Mouse (Mus musculus) CD4-positive, CD25-positive, alpha-beta regulatory T cell (primary cell): ENCODE measurements around the gene Gm15446. TPM values are rescaled to one million over a fixed set of nuclear protein-coding genes. Genes with fewer than 3 reads are reported as not detected.

ENCODE experiments used
- polyA plus RNA-seq: library from polyadenylated mRNA; unstranded; fragments of 100-300 nt; shearing (Covaris generic); gene quantifications from one replicate; pipeline ENCODE4 v1.2.1, GENCODE M21; 2017

The Gm15446 gene
- polyA plus RNA-seq = 16.0 TPM

DNA sequence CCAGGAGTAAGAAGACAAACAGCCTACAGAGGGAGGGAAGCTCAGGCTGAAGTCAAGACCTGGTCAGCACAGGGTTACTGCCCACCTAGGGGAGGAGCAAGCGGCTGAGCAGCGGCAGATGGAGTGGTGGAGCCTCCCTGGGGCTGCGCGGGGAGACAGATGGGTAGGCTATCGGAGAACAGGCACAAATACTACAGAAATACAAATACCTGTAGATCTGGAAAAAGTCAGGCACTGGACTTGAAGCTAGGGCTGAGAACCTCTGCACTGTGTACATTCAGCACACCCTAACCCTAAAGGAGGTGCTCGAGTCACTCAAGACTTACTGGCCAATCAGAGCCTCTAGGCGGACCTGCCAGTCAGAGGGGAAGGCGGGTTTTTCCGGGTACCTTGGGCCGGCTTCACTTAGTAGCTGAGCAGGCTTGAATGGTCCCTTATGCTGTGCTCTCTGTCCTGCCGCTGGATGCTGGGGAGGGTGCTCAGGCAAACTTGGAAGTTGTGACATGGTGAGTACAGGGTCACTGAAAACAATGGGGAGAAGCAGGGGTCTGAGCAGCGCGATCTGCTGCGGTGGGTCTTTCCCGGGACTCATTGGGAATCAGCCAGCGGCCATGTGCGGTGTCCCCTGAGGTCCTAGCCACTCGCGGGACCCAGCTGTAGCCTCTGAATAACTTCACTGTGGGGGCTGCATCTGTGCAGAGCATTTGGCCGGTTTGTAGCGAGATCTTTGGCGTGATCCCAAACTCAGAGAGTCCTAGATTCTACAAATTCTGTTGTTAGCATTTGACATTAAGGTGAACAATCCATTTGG, at the start of gene Gm15446:
Gene Gm15446, plus strand, starts transcription at position 140 of the 811 bp plus-strand sequence.

Other genes with a start within 250 kb of the Gm15446 start
- gene 5430403G16Rik, start 232.4 kb upstream of the Gm15446 start, polyA plus RNA-seq = 6.8 TPM
- gene 4930522L14Rik, start 171.5 kb upstream of the Gm15446 start, polyA plus RNA-seq = 18.9 TPM
- gene Zfp932, start 73.1 kb downstream of the Gm15446 start, polyA plus RNA-seq = 25.4 TPM
- gene Gm17655, start 149.1 kb downstream of the Gm15446 start, polyA plus RNA-seq = 11.7 TPM
- 3.0 TPM for gene Gm35315, start 171.0 kb downstream of the Gm15446 start, polyA plus RNA-seq
- 2.4 TPM for gene Plcxd1, start 176.6 kb downstream of the Gm15446 start, polyA plus RNA-seq
- 68.5 TPM for gene Gtpbp6, start 184.8 kb downstream of the Gm15446 start, polyA plus RNA-seq
- gene Zfp605, start 186.7 kb downstream of the Gm15446 start, polyA plus RNA-seq = 5.7 TPM
- gene Chfr, start 212.4 kb downstream of the Gm15446 start, polyA plus RNA-seq = 68.4 TPM